Mouse (Mus musculus) lung, adult 18-20 months (tissue): ENCODE measurements around the gene Exoc3l4.

ENCODE experiments used
- DNase-seq, 2 experiments: peaks; one replicate each; pipeline ENCODE4 v3.0.0; 2022; ENCODE audit warnings: mixed read lengths in 2 of 2

Exoc3l4 gene

DNA sequence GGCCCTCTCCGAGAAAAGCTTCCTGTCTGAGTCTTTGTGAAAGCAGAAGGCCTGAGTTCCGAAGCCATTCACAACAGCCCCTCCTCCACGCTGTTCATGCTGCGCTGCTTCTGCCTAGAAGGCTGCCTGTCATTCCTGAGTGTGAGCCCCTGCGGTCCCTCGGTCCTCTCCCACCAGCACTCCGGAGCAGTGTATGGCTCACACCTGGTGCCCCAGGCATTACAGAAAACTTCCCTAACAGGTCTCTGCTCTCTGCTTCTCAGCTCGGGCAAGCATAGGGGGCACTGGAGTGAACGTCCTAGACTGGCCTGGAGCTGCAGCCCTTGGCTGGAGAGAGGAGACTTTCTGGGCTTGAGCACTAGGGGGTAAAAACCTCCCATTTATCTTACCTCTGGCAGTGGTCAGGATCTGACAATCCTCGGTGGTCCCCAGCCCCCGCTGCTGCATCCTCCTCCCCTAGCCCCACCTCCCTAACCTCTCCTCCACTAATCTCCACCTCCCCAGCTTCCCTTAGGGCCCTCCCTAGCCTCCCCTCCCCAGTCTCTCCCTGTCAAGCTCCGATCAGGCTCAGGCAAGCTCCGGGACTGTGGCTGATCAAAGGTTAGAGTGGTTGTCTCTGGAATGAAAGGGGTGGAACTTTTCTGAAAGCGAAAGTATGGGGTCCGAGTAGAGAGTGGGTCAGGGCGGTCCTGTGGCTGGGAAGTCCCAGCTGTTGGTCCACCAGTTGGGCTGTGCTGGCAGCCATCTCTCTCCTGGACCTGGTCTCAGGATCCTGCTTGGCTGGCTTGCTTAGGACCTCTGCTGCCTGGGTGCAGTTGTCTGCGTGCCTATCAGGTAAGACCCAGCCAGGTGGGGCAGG, at the start of gene Exoc3l4:
Gene Exoc3l4, plus strand, starts transcription at position 97 of the 859 bp plus-strand sequence.
- DNase-seq, result peak in 1 of 2 experiments; percentile 39

DNA sequence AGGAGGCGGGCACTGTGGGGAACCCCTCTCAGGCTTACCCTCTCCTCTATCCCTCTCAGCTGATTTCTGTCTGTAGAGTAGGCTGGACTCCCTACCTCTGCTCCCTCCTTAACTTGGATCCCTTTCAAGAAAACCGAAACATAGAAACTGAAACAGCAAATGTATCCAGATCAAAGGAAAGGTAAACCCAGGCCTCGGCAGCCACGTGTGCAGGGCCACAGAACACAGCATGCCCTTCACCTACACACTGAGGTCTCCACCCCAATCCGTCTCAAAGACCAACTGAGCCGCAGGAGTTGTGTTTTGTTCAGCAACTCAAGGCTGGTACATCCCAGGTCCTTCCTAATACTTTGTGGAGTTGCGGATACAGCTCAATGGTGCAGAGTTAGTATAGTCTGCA, 49.8 kb upstream of the Exoc3l4 start:
- no peak for DNase-seq

DNA sequence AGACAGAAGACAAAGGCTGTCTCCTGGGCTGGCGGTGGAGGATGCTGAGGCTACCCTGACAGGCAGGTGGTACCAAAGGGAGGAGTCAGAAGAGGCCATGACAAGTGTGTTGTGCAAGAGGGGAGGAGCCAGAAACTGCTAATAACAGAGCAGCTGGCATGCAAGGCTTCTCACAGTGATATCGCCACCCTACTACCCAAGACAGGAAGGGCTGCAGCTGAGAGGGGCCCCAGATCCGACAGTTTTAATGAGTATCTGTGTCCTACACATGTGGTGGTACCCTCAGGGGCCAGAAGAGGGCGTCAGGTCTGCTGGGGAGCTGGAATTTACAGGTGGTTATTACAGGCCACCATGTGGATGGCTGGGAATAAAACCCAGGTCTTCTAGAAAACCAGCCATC, 46.6 kb upstream of the Exoc3l4 start:
- DNase-seq, result peak; percentile 57 to 66

DNA sequence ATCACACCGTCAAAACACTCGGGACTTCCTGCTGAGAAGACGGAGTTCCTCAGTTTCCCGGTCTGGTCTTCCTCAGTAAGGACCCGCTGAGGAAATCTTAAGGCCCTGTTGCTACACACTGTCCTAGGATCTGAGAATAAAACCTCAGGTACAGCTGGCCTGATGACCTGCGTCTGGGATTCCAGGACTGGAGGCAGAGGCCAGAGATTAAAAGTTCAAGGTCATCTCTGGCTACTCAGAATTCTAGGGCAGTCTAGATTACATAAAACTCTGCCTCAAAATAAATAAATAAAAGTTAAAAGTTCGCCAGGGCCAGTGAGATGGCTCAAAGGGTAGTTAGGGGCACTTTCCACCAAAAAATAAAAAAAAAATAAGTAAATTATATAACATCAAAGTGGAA, 44.9 kb upstream of the Exoc3l4 start:
- DNase-seq, result no peak

DNA sequence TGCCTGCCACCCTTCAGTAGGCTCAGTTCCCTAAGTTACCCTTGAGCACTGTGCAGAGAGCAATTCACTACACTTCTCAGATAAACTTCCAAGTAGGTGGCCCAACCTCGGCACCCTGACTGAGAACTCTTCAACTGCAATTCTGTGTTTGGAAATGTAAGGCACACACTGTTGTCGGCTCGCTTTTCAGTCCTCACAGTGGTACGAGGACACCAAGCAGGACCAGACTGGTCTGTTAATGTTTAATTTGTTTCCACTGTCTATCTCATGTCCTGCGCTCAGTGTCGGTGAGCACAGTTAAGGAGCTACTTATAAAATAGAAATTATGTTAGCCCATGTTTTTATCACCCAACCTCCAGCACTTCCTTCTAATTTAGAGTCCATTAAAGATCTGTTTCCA, 43.4 kb upstream of the Exoc3l4 start:
- DNase-seq, result no peak

DNA sequence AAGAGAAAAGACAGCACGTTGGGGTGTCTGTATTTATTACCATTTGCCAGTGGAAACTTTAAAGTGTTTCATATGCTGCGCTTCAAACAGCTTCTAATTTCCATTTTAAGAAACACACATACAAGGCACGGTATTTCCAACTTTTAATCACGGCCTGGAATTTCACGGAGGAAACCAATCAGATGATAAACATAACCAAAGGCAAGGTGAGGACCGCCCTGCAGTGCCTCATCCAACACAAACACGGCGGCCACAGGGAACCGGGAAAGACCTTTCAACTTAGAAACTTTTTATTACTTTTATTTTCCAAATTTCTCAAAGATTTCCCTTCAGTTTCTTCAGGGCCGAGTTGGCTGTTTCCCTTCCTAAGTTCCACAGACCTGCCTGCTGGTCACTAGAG, 42.1 kb upstream of the Exoc3l4 start:
- no peak for DNase-seq

DNA sequence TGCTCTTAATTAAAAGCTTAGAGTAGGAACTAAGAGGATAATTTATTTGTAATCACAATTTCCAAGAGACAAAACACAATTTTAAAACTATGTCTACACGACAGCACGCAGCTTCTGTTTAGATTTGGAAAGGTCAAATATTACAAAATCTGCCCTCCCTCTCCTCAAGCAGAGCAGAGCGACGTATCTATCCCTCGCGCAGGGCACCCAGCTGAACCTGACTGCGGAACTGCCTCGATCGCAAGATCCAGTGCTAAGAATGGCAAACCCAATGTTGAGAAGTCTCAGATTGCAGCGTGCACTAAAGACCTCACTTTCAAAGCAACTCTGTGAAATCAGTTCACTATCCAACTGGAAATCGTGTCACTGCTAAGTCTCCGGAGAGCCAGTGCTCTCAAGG, 41.3 kb upstream of the Exoc3l4 start:
- no peak for DNase-seq

DNA sequence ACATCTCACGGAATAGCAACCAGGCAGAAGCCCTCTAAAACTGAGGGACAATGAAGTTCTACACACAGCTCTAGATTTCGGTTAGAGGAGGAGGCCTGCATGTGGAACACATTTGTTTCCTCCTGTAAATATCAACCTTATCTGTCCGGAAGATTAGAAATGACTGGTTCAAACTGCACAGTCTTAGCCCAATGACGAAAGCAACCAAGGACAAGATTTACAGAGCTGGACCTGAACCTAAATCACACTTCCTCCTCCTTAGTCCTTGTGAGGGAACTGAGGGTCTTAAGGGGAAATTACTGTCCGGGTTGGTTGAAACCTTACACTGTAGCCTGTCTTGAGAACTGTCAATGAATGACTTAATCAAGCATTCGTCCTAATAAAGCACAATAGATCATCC, 40.8 kb upstream of the Exoc3l4 start:
- DNase-seq, result no peak

DNA sequence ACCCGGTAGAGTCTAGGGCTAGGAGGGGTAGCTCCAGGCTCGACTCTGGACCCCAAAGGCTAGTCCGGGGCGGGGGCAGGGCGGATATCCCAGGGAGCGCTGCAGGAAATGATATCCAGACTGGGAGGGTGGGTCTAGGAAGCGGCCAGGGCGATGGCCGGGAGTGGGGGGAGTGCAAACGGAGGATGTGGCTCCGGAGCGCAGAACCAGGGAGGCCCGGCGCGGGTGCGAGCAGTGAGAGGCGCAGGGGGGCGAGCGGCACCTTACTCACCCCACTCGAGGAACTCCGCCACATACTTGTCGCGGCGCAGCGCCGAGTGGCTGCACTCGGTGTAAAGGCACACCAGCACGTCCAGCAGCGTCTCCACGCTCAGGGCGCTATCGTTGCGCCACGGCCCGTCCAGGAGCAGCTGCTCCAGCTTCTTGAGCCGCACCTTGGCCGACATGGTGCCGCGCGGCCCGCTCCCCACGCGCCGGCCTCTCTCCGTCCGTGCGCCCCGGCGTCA, 39.9 kb upstream of the Exoc3l4 start:
- DNase-seq, result peak; percentile 76 to 82

DNA sequence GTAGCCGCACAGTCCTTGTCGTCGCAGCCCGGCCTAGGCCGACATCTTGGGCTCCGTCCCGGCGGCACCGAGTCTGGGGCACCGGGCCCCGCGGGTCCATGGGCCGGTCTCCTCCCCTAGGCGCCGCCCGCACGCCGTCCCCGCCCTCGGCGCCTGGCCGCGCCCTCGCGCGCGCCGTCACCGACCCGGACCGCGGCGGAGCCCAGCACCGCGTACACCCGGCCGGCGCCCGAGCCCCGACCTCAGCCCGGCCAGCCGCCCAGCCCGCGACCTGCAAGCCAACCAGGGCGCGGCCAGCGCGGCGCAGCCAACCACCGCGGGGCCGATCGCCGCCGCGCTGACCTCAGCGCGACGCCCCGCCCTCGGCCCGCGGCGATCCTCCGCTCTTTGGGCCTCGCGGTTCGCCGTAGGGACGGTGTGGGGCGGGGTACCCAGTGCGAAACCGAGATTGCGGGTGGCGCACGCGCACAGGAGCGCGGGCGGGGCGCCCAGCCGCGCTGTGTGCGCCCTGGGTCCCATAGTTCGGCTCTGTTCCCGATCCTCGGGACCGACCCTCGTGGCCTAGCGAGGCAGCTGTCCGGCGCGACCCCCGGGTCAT, 39.3 kb upstream of the Exoc3l4 start, which contains the start of gene Cdc42bpb:
Gene Cdc42bpb, minus strand, starts transcription at position 343 of the 598 bp plus-strand sequence.
- DNase-seq, result peak; percentile 93 to 94

DNA sequence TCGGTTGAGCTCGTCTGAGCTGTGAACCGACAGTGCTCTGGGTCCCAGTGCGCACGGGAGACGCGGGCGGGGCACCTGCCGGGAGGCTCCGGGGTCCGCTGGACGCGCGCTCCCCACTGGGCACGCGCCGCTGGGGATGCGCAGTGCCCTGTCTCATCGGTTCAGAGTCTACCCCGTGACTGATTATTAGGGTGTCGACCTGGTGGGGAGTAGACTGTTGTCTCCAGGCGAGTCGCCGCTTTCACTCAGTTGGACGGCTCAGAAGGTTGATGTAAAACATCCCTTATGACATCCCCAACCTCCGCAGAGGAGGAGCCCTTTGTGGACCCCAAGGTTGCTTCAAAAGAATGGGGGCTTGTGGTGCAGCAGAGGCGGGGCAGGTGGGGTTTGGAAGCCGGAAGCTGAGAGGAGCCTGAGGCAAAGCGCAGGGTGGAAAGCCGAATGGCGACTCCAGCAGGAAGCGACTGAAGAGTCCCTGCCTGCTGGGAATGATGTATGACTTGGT, 38.8 kb upstream of the Exoc3l4 start:
- peak; percentile 43 to 44 for DNase-seq

DNA sequence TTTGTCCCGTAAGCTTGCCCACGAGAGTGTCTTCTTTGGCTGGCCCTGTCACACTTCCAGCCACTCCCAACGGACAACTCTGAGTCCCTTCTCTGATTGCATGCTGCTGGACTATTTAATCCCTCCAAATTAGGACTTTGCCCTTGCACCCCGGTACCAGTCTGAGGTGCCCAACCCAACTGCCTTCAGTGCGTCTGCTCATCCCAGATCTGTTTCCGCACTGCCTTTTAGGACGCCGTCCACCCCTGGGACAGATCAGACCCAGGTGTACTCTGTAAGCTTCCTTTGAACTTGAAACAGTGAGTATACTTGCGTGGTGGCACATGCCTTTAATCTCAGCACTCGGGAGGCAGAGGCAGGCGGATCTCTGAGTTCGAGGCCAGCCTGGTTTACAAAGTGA, 38.0 kb upstream of the Exoc3l4 start:
- DNase-seq, result no peak

DNA sequence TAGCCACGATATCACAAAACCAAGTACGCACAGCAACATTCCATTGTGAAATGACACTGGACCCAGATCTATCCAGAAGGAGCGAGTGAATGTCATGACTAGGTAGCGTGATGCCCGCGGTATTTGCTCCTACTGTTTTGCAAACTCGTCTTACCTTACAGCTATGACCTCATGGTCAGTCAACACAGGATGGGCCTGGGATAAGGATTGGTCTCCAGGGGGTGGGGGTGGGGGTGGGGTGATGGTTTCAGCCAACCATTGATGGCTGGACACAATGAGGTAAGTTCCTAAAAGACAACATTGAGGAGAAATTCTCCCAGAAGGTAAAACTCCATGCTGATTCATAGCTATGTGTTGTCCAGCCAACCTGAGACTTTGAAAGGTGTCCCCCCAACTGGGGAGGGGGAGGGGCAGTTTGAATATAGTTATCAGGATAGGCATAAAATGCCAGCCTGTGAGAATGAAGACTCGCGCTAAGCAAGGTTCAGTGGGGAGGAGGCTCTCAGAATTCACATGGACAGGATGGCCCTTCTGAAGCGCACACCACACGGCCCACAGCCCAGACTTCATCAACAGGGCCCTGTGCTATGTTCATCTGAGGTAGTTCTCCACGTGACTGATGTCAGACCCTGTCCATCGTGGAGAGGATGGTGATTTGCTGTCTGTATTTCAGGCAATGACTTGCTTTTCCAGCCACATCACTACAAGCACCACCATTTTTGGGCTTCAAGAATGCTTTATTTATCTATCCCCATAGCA, 30.8 kb upstream of the Exoc3l4 start:
- DNase-seq, result no peak

DNA sequence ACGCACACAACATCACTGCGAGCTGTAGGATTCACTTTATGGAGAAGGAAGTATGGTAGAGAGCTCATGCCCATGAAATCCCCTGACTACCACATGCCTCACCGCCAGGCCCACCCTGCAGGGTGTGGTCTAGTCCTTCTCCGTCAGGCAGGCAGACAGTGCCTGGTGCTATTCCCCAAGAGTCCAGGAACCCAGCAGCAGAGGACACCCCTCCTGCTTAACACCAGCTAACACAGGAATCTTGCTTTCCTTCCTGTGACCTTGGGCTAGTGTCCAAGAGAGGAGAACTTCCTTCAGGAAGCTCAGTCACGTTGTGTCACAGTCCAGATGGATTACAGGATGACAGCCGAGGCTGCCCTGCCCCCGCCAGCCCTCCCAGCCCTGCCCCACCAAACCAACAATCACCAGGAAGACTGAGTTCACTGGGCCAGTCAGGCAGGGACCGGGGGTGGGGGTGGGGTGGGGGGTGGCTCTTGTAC, 30.1 kb upstream of the Exoc3l4 start:
- peak; percentile 74 to 83 for DNase-seq

DNA sequence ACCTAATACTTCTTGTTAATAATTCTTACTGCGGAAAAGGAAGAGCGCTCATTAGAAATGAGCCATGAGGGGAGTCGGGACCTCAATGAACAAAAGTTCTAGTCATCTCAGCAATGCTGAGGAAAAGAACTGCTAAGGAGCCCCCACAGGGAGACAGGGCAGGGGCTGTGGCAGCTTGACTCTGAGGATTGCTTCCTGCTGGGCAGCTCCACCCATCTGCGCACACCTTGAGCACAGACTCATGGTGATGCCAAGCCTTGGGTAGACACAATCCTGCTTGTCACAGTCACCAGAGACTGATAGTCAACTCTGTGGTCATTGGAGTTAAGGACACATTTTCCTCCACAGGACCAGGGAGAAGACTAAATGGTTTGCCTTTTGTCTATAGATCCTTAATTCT, 29.7 kb upstream of the Exoc3l4 start:
- no peak for DNase-seq

DNA sequence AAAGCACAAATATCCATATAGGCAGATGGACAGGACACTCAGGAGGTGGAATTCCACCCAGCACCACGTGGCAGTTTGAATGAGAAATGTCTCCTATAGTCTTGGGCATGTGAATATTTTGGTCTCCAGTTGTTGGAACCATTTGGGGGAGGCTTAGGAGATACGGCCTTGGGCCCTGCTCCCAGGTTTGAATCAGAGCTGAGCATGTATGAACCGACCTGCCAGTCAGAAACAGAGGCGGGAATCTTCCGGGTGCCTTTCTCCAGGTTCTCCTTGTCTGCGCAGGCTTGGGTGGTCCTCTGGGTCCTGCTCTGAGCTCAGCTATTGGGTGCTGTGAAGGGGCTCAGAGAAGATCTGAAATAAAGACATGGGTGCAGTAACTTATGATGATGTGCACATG, 22.8 kb upstream of the Exoc3l4 start:
- DNase-seq, result no peak

DNA sequence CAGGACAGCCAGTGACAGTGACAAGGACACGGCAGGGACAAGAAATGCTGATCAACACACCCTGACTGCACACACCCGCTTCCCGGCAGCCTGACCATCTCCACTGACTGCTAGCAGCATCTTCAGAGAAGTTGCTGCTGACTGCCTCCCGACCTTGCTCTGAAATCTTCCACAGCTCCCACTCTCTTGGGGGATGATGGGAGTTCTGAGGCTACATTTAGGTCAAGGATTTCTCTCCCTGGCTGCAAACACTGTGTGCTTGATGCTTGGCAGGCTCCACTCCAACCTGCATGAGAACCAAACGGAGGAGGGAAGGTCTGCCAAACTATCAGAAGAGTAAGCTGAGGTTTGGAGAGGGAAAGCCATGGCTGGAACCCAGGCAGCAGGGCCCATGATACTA, 19.8 kb upstream of the Exoc3l4 start:
- no peak for DNase-seq

DNA sequence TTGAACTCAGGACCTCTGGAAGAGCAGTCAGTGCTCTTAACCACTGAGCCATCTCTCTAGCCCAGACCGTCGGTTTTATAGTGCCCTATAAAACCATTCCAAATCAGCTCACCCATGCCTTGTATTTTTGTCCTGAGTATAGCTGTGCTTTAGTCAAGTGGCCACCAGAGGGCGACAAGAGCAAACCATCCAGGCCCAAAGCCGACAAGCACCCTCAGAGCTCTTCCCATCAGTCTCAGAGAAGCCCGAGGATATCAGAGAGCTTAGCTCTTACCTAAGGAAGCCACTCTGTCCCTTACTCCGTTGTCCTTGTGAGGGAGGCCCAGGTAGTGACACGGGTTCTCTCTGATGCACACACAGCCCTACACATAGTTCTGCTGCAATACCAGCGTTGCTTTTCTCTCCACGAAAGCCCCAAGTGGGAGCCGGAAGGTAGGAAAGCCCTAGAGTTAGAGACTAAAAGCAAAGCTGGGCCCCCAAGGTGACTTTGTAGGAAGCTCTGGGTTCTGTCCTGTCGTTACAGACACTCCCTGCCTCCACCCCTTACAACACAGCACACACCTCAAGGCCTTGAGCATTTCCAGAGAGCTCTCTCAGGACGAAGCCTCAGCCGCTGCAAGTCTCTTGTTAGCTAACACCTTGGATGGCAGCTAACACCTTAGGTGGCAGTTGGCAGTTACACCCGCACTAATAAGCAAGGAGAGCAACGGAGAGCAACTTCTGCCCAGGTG, 15.2 kb upstream of the Exoc3l4 start:
- peak; percentile 70 to 73 for DNase-seq

DNA sequence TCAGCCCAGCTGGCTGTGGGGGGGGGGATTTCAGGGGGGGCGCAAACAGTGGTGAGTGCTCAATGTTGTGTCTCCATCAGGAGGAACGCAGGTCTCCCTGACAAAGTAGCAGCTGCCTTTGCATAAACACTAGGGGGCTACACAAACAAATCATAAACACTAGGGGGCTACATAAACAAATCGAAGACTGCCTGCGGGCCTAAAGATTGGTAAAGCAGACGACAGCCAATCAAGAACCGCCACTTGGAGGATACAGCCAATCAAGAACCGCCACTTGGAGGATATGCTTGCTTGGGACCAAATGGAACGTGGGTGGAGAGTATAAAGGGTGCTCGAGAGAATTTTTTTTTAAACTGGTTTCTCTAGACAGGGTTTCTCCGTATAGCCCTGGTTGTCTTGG, 11.9 kb upstream of the Exoc3l4 start:
- no peak for DNase-seq

DNA sequence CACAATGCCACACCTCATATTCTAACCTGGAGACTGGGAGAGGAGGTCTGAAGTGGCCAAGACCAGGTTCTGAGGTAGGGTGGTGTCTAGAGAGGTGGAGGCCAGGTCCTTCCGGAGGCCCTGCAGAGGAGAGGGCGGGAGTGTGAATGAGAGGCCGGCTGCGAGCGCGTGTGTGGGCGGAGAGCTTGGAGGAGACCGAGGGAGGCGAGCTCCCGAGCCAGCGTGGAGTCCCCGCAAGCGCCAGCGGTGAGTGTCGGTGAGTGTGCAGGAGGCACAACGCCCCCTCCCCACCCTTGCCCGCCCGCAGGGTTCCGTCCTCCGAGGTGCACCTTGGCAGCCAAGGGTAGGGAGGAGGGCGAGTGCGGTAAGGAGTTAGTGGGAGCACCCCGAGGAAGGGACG, 10.2 kb upstream of the Exoc3l4 start, which contains the start of gene Lbhd2:
Gene Lbhd2, plus strand, starts transcription at position 188 of the 400 bp plus-strand sequence.
- DNase-seq, result no peak

DNA sequence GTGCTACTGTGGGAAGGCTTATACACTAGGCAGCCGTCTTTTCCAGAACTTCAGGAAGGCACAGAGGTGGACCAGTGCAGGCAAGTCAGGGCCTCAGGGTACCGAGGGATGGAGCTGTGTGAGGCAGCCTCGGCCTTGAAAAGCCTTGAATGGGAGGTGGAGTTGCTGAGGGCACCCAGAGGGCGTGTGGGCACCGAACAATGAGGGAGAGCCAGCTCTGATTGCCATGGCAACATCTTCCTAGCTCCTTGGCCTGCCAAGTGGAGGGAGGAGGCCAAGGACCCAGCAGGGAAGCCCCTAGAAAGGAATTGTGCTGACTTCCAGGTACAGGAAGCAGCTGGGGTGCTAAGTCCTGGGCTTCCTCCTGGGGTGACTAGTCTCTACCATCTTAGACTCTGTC, 7.2 kb upstream of the Exoc3l4 start:
- no peak for DNase-seq
